34 mouse cellular contexts compared by ENCODE assay signal in the genomic region with DNA sequence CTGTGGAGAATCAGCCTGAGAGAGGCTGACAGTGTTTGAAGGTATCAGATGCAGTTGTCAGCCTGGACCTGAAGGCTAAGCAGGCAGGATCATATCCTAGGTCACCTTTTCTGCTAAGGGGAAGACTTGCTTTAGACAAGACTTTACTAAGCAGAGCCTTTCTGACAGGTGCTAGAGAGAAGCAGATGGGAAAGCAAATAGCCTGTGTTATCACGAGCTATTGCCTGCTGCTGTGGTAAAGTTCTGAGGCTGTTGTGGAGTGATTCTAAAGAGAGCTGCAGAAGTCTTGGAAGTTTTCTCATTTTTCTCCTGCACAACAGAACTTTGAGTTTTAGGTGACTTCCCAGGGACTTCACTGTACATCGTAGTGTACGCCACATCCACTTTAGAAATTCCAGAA.
"Had no signal": no experiment of that assay in that cellular context is flagged by ENCODE, and none has a peak within 500 bp of the region (broad histone marks: within the 10 kb centered on the region; RNA-seq: fewer than 3 reads in every experiment).

No protein-coding gene starts in this region.

- DNase-seq: heart, postnatal 10 days; heart, postnatal 14 days; heart, postnatal 36 days; heart, postnatal 4 days; kidney, adult 11 months; kidney, adult 18-20 months; kidney, adult 2 months; kidney, adult 8-10 months; kidney, adult 9 months; kidney, postnatal 10 days; kidney, postnatal 14 days; kidney, postnatal 25 days; kidney, postnatal 36 days; kidney, postnatal 4 days; layer of hippocampus, adult 9-11 months; layer of hippocampus, postnatal 36 days had no signal

- H3K27me3 ChIP-seq: heart, embryonic 13.5 days; heart, embryonic 15.5 days; hindbrain, embryonic 12.5 days; hindbrain, embryonic 13.5 days; hindbrain, embryonic 15.5 days; intestine, embryonic 15.5 days; kidney, embryonic 15.5 days had no signal

- H3K4me3 ChIP-seq: heart, embryonic 10.5 days; heart, embryonic 12.5 days; heart, embryonic 13.5 days; heart, embryonic 15.5 days; hindbrain, embryonic 10.5 days; hindbrain, embryonic 12.5 days; hindbrain, embryonic 13.5 days; hindbrain, embryonic 15.5 days; intestine, embryonic 15.5 days; kidney, embryonic 15.5 days; layer of hippocampus, adult 2 months had no signal

- H3K9ac ChIP-seq: heart, embryonic 12.5 days; heart, embryonic 13.5 days; heart, embryonic 15.5 days; hindbrain, embryonic 12.5 days; hindbrain, embryonic 13.5 days; hindbrain, embryonic 14.5 days; hindbrain, embryonic 15.5 days; intestine, embryonic 15.5 days; kidney, embryonic 15.5 days had no signal

- ATAC-seq: hindbrain, embryonic 16.5 days; hindbrain, postnatal 0 days; inflammation-experienced regulatory T-cells, adult 6 months; intestine, embryonic 15.5 days; intestine, embryonic 16.5 days; intestine, postnatal 0 days had no signal

- H3K4me1 ChIP-seq: heart, embryonic 10.5 days; heart, embryonic 15.5 days; hindbrain, embryonic 10.5 days; hindbrain, embryonic 12.5 days; hindbrain, embryonic 13.5 days; hindbrain, embryonic 15.5 days; intestine, embryonic 15.5 days; kidney, embryonic 15.5 days had no signal

- H3K36me3 ChIP-seq: heart, embryonic 10.5 days; heart, embryonic 12.5 days; heart, embryonic 13.5 days; heart, embryonic 15.5 days; hindbrain, embryonic 10.5 days; hindbrain, embryonic 12.5 days; hindbrain, embryonic 13.5 days; hindbrain, embryonic 15.5 days; intestine, embryonic 15.5 days; kidney, embryonic 15.5 days had no signal

- H3K27ac ChIP-seq: heart, embryonic 10.5 days; heart, embryonic 13.5 days; heart, embryonic 15.5 days; hindbrain, embryonic 10.5 days; hindbrain, embryonic 12.5 days; hindbrain, embryonic 13.5 days; hindbrain, embryonic 14.5 days; hindbrain, embryonic 15.5 days; hindbrain, postnatal 0 days; intestine, embryonic 15.5 days; kidney, embryonic 15.5 days; kidney, postnatal 0 days; layer of hippocampus, adult 2 months had no signal
